Mouse (Mus musculus) MEL (cell line): ENCODE results near the gene Gm42878. TPM values are rescaled to one million over a fixed set of nuclear protein-coding genes. Genes with fewer than 3 reads are reported as not detected.

ENCODE experiments used
- DNase-seq: peaks from one replicate; pipeline ENCODE4 v3.0.0; 2011; ENCODE audit warnings: low read depth, low spot score
- H3K27ac ChIP-seq: 2 replicates; pipeline ENCODE4 v1.5.1; 2012; ENCODE audit warnings: low read depth, mild to moderate bottlenecking, control low read depth, low read length, moderate library complexity; ENCODE audit not compliant: control insufficient read depth
- H3K27me3 ChIP-seq, 2 experiments: fragments of 150-350 bp in 1 of 2; sonication (generic) in 1 of 2; 2 replicates each; pipeline ENCODE4 v1.6.1; 2012; ENCODE audit warnings: low read length in 2 of 2, mild to moderate bottlenecking in 2 of 2, improper control_type of control experiment in 1 of 2, moderate library complexity in 1 of 2; ENCODE audit not compliant: insufficient read depth in 2 of 2, control insufficient read depth in 1 of 2
- H3K36me3 ChIP-seq, 2 experiments: 2 replicates each; pipeline ENCODE4 v1.6.1; 2012 to 2014; ENCODE audit warnings: low read length in 2 of 2, improper control_type of control experiment in 1 of 2, inconsistent platforms in 1 of 2, mild to moderate bottlenecking in 1 of 2; ENCODE audit not compliant: insufficient read depth in 2 of 2, control insufficient read depth in 1 of 2
- H3K4me1 ChIP-seq, 2 experiments: fragments of 150-350 bp in 1 of 2; sonication (generic) in 1 of 2; 2 replicates each; pipeline ENCODE4 v1.6.1; 2012; ENCODE audit warnings: low read length in 2 of 2, improper control_type of control experiment in 1 of 2, mild to moderate bottlenecking in 1 of 2; ENCODE audit not compliant: insufficient read depth in 2 of 2, control insufficient read depth in 1 of 2
- H3K4me3 ChIP-seq, 2 experiments: fragments of 150-350 bp in 1 of 2; sonication (generic) in 1 of 2; 2 replicates each; pipeline ENCODE4 v1.5.1; 2012; ENCODE audit warnings: low read depth in 2 of 2, low read length in 2 of 2, mild to moderate bottlenecking in 2 of 2, moderate library complexity in 2 of 2, control low read depth in 1 of 2, improper control_type of control experiment in 1 of 2; ENCODE audit not compliant: control insufficient read depth in 1 of 2, insufficient read depth in 1 of 2
- H3K79me2 ChIP-seq: 2 replicates; pipeline ENCODE4 v1.6.1; 2012; ENCODE audit warnings: mild to moderate bottlenecking, low read length, moderate library complexity; ENCODE audit not compliant: control insufficient read depth, poor library complexity, insufficient read depth
- H3K9ac ChIP-seq: 2 replicates; pipeline ENCODE4 v1.6.1; 2012; ENCODE audit warnings: low read depth, mild to moderate bottlenecking, control low read depth, low read length, moderate library complexity; ENCODE audit not compliant: control insufficient read depth, poor library complexity, severe bottlenecking
- H3K9me3 ChIP-seq: fragments of 150-350 bp; sonication (generic); replicated peaks from 2 replicates; pipeline ENCODE4 v1.6.1; 2012; ENCODE audit warnings: mild to moderate bottlenecking, low read length, improper control_type of control experiment, moderate library complexity; ENCODE audit not compliant: insufficient read depth
- CTCF ChIP-seq, 3 experiments: IDR thresholded peaks in 2 of 3; conservative IDR thresholded peaks in 1 of 3; 2 replicates each; pipeline ENCODE4 v1.5.1; 2011 to 2012; ENCODE audit warnings: low read length in 3 of 3, low read depth in 2 of 3, mild to moderate bottlenecking in 2 of 3, improper control_type of control experiment in 1 of 3, inconsistent platforms in 1 of 3, mixed read lengths in 1 of 3, moderate library complexity in 1 of 3; ENCODE audit not compliant: control insufficient read depth in 1 of 3, insufficient read depth in 1 of 3, poor library complexity in 1 of 3, severe bottlenecking in 1 of 3
- E2F4 ChIP-seq: IDR thresholded peaks from 2 replicates; pipeline ENCODE4 v1.6.1; 2011; ENCODE audit warnings: low read depth, low read length, improper control_type of control experiment, borderline replicate concordance
- EP300 ChIP-seq, 2 experiments: IDR thresholded peaks; 2 replicates each; pipeline ENCODE4 v1.6.1; 2011; ENCODE audit warnings: improper control_type of control experiment in 2 of 2, low read length in 2 of 2, low read depth in 1 of 2, mild to moderate bottlenecking in 1 of 2
- MAFK ChIP-seq: IDR thresholded peaks from 2 replicates; pipeline ENCODE4 v1.6.1; 2011; ENCODE audit warnings: low read depth, mild to moderate bottlenecking, low read length, improper control_type of control experiment, borderline replicate concordance
- MXI1 ChIP-seq: IDR thresholded peaks from 2 replicates; pipeline ENCODE4 v1.6.1; 2011; ENCODE audit warnings: mild to moderate bottlenecking, low read depth, low read length, improper control_type of control experiment
- NELFE ChIP-seq: IDR thresholded peaks from 2 replicates; pipeline ENCODE4 v1.6.1; 2011; ENCODE audit warnings: low read depth, low read length, improper control_type of control experiment
- NRF1 ChIP-seq: IDR thresholded peaks from 2 replicates; pipeline ENCODE4 v1.6.1; 2014; ENCODE audit warnings: low read depth, mild to moderate bottlenecking, inconsistent platforms, low read length, improper control_type of control experiment, moderate library complexity; ENCODE audit not compliant: poor library complexity, insufficient read depth, severe bottlenecking
- POLR2AphosphoS2 ChIP-seq: IDR thresholded peaks from 2 replicates; pipeline ENCODE4 v1.6.1; 2011; ENCODE audit warnings: low read length, improper control_type of control experiment
- RAD21 ChIP-seq: IDR thresholded peaks from 2 replicates; pipeline ENCODE4 v1.6.1; 2011; ENCODE audit warnings: mild to moderate bottlenecking, low read depth, low read length, improper control_type of control experiment
- TAL1 ChIP-seq: IDR thresholded peaks from 2 replicates; pipeline ENCODE4 v1.6.1; 2012; ENCODE audit warnings: mild to moderate bottlenecking, inconsistent platforms, low read length, moderate library complexity, mixed read lengths
- USF2 ChIP-seq, 2 experiments: IDR thresholded peaks; 2 replicates each; pipeline ENCODE4 v1.6.1; 2011 to 2012; ENCODE audit warnings: improper control_type of control experiment in 2 of 2, low read length in 2 of 2, borderline replicate concordance in 1 of 2, inconsistent platforms in 1 of 2, low read depth in 1 of 2, mild to moderate bottlenecking in 1 of 2; ENCODE audit not compliant: insufficient read depth in 1 of 2
- ZKSCAN1 ChIP-seq: IDR thresholded peaks from 2 replicates; pipeline ENCODE4 v1.6.1; 2012; ENCODE audit warnings: low read depth, mild to moderate bottlenecking, inconsistent platforms, low read length, improper control_type of control experiment, moderate library complexity
- ZNF384 ChIP-seq: IDR thresholded peaks from 2 replicates; pipeline ENCODE4 v1.6.1; 2012; ENCODE audit warnings: low read depth, mild to moderate bottlenecking, inconsistent platforms, low read length, improper control_type of control experiment
- polyA plus RNA-seq, 2 experiments: library from polyadenylated mRNA; stranded (reverse) in 1 of 2; unstranded in 1 of 2; fragments of >175 nt in 1 of 2; fragments of >200 nt in 1 of 2; gene quantifications; 2 replicates each; pipeline versions ENCODE4 v1.2.1 to v1.2.4; 2012; ENCODE audit warnings: low replicate concordance in 2 of 2, low read depth in 1 of 2; ENCODE audit not compliant: insufficient read length in 2 of 2, insufficient read depth in 1 of 2, missing spikeins in 1 of 2
- total RNA-seq: library from RNA; depleted of rRNA; stranded (reverse); fragments of 300-350 nt; gene quantifications from 2 replicates; pipeline ENCODE4 v1.2.3, GENCODE M21; 2012

Gm42878 gene
- total and polyA plus RNA-seq, 3 experiments: not detected

- Histone ChIP-seq H3K27ac (no peak overlapping the region), H3K4me3 (no peak overlapping the region), H3K79me2 (no peaks in the 10 kb centered on the region), H3K9me3 (no peaks in the 10 kb centered on the region)
- TF ChIP-seq ZNF384: no peak
- TF ChIP-seq TAL1: no peak
- no peak for TF ChIP-seq NELFE
- no peak for TF ChIP-seq POLR2AphosphoS2
- no peak for TF ChIP-seq RAD21
- TF ChIP-seq USF2 (IDR thresholded peaks at IDR 0.05; ENCODE audit: borderline replicate concordance in 1 of 2, insufficient read depth in 1 of 2, low read depth in 1 of 2, low read length in 2 of 2): no peak
- TF ChIP-seq EP300 (IDR thresholded peaks at IDR 0.05; ENCODE audit: low read depth in 1 of 2, low read length in 2 of 2): no peak
- no peak for TF ChIP-seq CTCF (IDR thresholded peaks at IDR 0.05 in 2 of 3, conservative IDR thresholded peaks at IDR 0.05 in 1 of 3; ENCODE audit: control insufficient read depth in 1 of 3, insufficient read depth in 1 of 3, low read depth in 2 of 3, low read length in 3 of 3, poor library complexity in 1 of 3, severe bottlenecking in 1 of 3)
- TF ChIP-seq, all 39 proteins: peak for 0
- Histone ChIP-seq H3K27me3 (no peaks in the 10 kb centered on the region), H3K4me1 (peaks cover 0 to under 1% of the 10 kb centered on the region in 2 experiments; a peak in 1 of 4 replicates), H3K9ac (no peak overlapping the region), H3K36me3 (peaks cover 0 to 3% of the 10 kb centered on the region in 2 experiments; a peak in 1 of 4 replicates)
- DNase-seq: no peak
These were observed 24.7 kb upstream of the Gm42878 start for GRCm38 (mm10) chr5:121569881-121570420.

- Histone ChIP-seq H3K4me1 (peaks cover 0 to 4% of the 10 kb centered on the region in 2 experiments; a peak in 1 of 4 replicates), H3K27ac (no peak overlapping the region), H3K4me3 (no peak overlapping the region), H3K9ac (no peak overlapping the region), H3K36me3 (peaks cover 0 to 3% of the 10 kb centered on the region in 2 experiments; a peak in 1 of 4 replicates), H3K9me3 (no peaks in the 10 kb centered on the region), H3K27me3 (no peaks in the 10 kb centered on the region), H3K79me2 (no peaks in the 10 kb centered on the region)
- TF ChIP-seq MAFK (no peak), NRF1 (no peak), CTCF (IDR thresholded peaks at IDR 0.05 in 2 of 3, conservative IDR thresholded peaks at IDR 0.05 in 1 of 3; ENCODE audit: control insufficient read depth in 1 of 3, insufficient read depth in 1 of 3, low read depth in 2 of 3, low read length in 3 of 3, poor library complexity in 1 of 3, severe bottlenecking in 1 of 3) (no peak), ZKSCAN1 (no peak), E2F4 (no peak), MXI1 (no peak)
- DNase-seq: no peak
These were observed 20.9 kb upstream of the Gm42878 start for GRCm38 (mm10) chr5:121566035-121566681.
